Comparison of ENCODE assay signal across 21 mouse cellular contexts in genomic region chr10:19033696-19034095, GRCm38 (mm10). TPM values are rescaled to one million over a fixed set of nuclear protein-coding genes. Genes with fewer than 3 reads are reported as not detected.
DNase-seq lines count a peak whose midpoint lies in the region; ATAC-seq and TF ChIP-seq lines count a peak whose summit lies in the region.
"Had no signal": no experiment of that assay in that cellular context is flagged by ENCODE, and none has a peak within 500 bp of the region (broad histone marks: within the 10 kb centered on the region; RNA-seq: fewer than 3 reads in every experiment).

No protein-coding gene starts in this region.

- no peak overlapping the region for H3K9ac ChIP-seq in lung, postnatal 0 days (replicated peaks; ENCODE audit: low read depth)
- H3K9ac ChIP-seq: embryonic facial prominence, embryonic 12.5 days; heart, embryonic 13.5 days; liver, embryonic 13.5 days had no signal

- no peak overlapping the region for H3K4me3 ChIP-seq in heart, embryonic 10.5 days
- H3K4me3 ChIP-seq in lung, postnatal 0 days (ENCODE audit: low read depth, low read length), result no peak overlapping the region
- H3K4me3 ChIP-seq: embryonic facial prominence, embryonic 12.5 days; heart, embryonic 13.5 days; liver, embryonic 13.5 days had no signal

- peak; percentile 21 for DNase-seq in heart, adult 8-10 months (ENCODE audit: low spot score)
- DNase-seq in heart, embryonic 10.5 days (ENCODE audit: low spot score), result no peak
- peak; percentile 65 for DNase-seq in lung, postnatal 0 days (ENCODE audit: low spot score)
- no peak for DNase-seq in lung, postnatal 14 days
- DNase-seq in lung, postnatal 4 days, result peak; percentile 26 to 35
- no peak for DNase-seq in adrenal gland, adult 18-20 months (ENCODE audit: low spot score in 2 of 2)
- no peak for DNase-seq in thymus, adult 18-20 months
- DNase-seq: adrenal gland, postnatal 10 days; cerebellum, adult 2 months; kidney, adult 9 months; kidney, postnatal 4 days; liver, embryonic 13.5 days; midbrain, embryonic 14.5 days; right cerebral cortex, adult 18-20 months; thymus, postnatal 14 days had no signal

- no peaks in the 10 kb centered on the region for H3K4me1 ChIP-seq in heart, embryonic 10.5 days
- H3K4me1 ChIP-seq in lung, postnatal 0 days (ENCODE audit: insufficient read depth, low read depth, low read length), result 0 out of 2 replicates have a peak, but pooled peaks cover 3% of the 10 kb centered on the region
- H3K4me1 ChIP-seq: embryonic facial prominence, embryonic 12.5 days; liver, embryonic 13.5 days had no signal

- no peak overlapping the region for H3K4me2 ChIP-seq in lung, postnatal 0 days (replicated peaks; ENCODE audit: low read depth, low read length)
- H3K4me2 ChIP-seq: embryonic facial prominence, embryonic 12.5 days; heart, embryonic 13.5 days; liver, embryonic 13.5 days had no signal

- no peak overlapping the region for H3K27ac ChIP-seq in heart, embryonic 10.5 days
- no peak overlapping the region for H3K27ac ChIP-seq in lung, postnatal 0 days (ENCODE audit: low read length)
- H3K27ac ChIP-seq: embryonic facial prominence, embryonic 12.5 days; heart, embryonic 13.5 days; liver, embryonic 13.5 days; macrophage; stomach, postnatal 0 days had no signal

- peak; percentile 25; the same call in 1 of the 2 replicates for TF ChIP-seq EP300 in lung, postnatal 0 days (IDR thresholded peaks at IDR 0.05)

- no peaks in the 10 kb centered on the region for H3K36me3 ChIP-seq in heart, embryonic 10.5 days
- H3K36me3 ChIP-seq in lung, postnatal 0 days (ENCODE audit: insufficient read depth, low read length), result no peaks in the 10 kb centered on the region
- H3K36me3 ChIP-seq: embryonic facial prominence, embryonic 12.5 days; heart, embryonic 13.5 days; liver, embryonic 13.5 days had no signal

- ATAC-seq in lung, postnatal 0 days, result peak; percentile 50; the same call in 1 of the 2 replicates
- ATAC-seq: forebrain, embryonic 16.5 days; inflammation-experienced regulatory T-cells, adult 6 months had no signal

- H3K27me3 ChIP-seq in heart, embryonic 10.5 days (ENCODE audit: insufficient read depth, poor library complexity, severe bottlenecking), result no peaks in the 10 kb centered on the region
- H3K27me3 ChIP-seq in lung, postnatal 0 days (replicated peaks; ENCODE audit: insufficient read depth, low read length), result no peaks in the 10 kb centered on the region
- H3K27me3 ChIP-seq: embryonic facial prominence, embryonic 12.5 days; heart, embryonic 13.5 days; liver, embryonic 13.5 days had no signal

- TF ChIP-seq CTCF in lung, postnatal 0 days (IDR thresholded peaks at IDR 0.05), result no peak

- no peaks in the 10 kb centered on the region for H3K9me3 ChIP-seq in heart, embryonic 10.5 days
- no peaks in the 10 kb centered on the region for H3K9me3 ChIP-seq in lung, postnatal 0 days (ENCODE audit: low read length)
- H3K9me3 ChIP-seq: embryonic facial prominence, embryonic 12.5 days; heart, embryonic 13.5 days; liver, embryonic 13.5 days had no signal

- WGBS in heart, embryonic 10.5 days, result 80% methylated on average over 1 of the region's 1 CpGs
- WGBS in lung, postnatal 0 days, result 59% methylated on average over 1 of the region's 1 CpGs

RNA-seq across cellular contexts. Expression of gene Tnfaip3, which starts 18.2 kb away (rescaled TPM):
- total RNA-seq in heart, adult 8-10 months (2022), result 1 to 10 TPM; 1.7 to 3.8 (median 2.3) TPM
- polyA plus RNA-seq in heart, embryonic 10.5 days (2016; fragmentation: Nextera tagmentation; extraction: Ambion mirVana), result 1.6 and 3.7 TPM in 2 replicates
- polyA plus RNA-seq in lung, postnatal 0 days (2015; fragmentation: Nextera tagmentation; extraction: Ambion mirVana), result 4.9 and 9.5 TPM in 2 replicates
- 10 to 100 TPM in 1 of 2 experiments, 1 to 10 TPM in 1; 5.6 to 10.1 TPM for total RNA-seq in adrenal gland, adult 18-20 months (2021)

Comparison
In these comparisons a context has a peak if more than half of its experiments do, and no peak if none do; other contexts are left out.
1. DNase-seq: peak in heart, adult 8-10 months (single experiment), lung, postnatal 0 days (single experiment) and lung, postnatal 4 days (2 of 2); none in heart, embryonic 10.5 days (single experiment), lung, postnatal 14 days (single experiment), adrenal gland, adult 18-20 months (0 of 2) and thymus, adult 18-20 months (0 of 2).